Mouse (Mus musculus) adrenal gland, adult 8-10 months (tissue): Measurements from ENCODE around the gene 1110017D15Rik. TPM values are rescaled to one million over a fixed set of nuclear protein-coding genes. Genes with fewer than 3 reads are reported as not detected.
A peak's percentile ranks its signal among the peaks of the same experiment; 100 is the strongest.
"Not testable (repeated sequence)": the region's sequence is repeated elsewhere in the genome, so short reads cannot be mapped to it uniquely, and the experiment has no call there.

Experiments
- DNase-seq: peaks from one replicate; pipeline ENCODE4 v3.0.0; 2022
- total RNA-seq, 4 experiments: library from RNA; stranded (reverse); gene quantifications; 2 replicates each; pipeline ENCODE4 v1.2.4; 2022

1110017D15Rik gene
- total RNA-seq, 4 experiments from 2014 or later: 0.38 to 0.68 TPM; not detected in 2

DNA sequence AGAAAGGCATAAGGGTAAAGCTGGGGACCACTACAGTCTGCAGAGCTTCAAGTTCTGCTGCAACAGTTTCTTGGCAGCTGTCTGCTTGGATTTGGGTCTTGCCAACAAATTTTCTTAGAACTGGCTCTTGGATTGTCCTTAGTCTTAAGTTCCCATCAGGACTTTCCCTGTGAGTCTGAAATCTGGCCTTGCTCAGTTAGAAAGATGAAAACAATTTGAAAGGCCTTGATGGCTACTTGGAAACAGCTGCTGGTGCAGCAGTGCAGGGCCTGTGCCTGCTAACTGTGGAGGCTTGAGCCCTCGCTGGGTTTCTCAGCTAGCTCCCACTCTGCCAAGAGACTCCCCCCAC, 37.7 kb downstream of the 1110017D15Rik start:
- no peak for DNase-seq

DNA sequence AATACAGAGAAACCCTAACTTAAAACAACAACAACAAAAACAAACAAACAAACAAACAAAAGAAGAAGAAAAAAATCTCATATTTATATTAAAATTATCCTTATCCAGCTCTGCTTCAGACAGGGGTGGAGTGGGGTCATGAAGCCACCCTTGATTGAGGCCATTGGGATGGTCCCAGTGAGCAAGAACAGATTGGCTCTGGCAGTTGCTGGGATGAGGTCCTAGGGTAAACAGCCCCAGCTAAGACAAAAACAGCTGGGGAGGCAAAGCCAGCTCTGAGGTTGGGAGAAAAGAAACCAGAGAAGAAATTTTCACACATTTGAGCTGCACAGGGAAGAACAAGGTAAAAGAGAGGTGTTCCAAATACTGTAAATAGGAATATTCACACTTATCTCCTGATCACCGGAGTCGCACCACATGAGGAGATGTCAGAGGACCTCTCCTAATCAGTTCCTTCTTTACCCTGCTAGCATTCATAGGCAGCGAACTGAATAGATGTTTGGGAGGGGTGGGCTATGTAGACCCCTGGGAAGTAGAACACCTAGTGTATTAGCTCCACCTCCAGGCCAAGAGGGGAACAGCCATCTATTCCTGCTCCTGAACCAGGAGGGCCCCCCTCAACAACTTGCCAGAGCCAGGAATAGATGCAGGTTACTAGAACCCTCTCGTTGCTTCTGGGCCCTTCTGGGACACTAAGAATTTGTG, 38.2 kb downstream of the 1110017D15Rik start:
- DNase-seq: no peak

DNA sequence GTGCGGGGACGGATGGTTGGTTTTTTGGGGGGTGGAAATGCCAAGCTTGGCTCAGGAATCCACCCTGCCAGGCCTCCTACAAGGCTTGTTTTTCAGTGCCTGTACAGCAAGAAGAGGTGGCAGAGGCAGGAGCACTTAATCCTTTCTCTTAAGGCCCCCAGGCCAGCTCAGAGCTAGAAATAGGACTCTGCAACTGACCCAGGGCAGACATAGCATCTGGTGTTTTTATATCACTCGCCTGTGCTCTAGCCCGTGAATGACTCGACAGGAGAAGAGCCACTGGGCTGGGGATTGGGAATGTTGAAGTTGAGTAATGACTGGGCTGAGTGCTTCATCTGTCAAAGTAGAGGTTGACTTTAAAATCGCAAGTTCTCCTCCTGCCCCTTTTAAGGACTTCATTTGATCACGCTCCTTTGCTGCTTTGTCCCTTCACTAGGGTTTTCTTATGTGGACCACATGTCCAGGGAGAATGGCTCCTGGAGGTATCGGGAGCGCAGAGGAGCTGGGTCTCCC, 39.4 kb downstream of the 1110017D15Rik start:
- DNase-seq: no peak

DNA sequence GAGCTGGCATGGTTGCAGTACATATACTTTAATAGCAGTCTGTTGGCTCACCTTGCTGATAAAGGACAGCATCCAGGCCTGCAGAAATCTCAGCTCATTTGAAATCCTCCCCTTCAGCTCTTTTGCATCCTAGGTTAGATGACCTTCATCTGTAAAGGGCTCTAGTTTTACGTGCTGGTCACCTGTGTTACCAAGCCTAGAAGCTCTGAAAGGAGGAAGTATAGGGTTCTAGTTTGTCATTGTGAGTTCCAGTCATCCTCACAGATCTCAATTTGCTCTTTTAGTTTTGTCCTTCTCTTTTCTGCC, 45.8 kb downstream of the 1110017D15Rik start:
- no peak for DNase-seq

DNA sequence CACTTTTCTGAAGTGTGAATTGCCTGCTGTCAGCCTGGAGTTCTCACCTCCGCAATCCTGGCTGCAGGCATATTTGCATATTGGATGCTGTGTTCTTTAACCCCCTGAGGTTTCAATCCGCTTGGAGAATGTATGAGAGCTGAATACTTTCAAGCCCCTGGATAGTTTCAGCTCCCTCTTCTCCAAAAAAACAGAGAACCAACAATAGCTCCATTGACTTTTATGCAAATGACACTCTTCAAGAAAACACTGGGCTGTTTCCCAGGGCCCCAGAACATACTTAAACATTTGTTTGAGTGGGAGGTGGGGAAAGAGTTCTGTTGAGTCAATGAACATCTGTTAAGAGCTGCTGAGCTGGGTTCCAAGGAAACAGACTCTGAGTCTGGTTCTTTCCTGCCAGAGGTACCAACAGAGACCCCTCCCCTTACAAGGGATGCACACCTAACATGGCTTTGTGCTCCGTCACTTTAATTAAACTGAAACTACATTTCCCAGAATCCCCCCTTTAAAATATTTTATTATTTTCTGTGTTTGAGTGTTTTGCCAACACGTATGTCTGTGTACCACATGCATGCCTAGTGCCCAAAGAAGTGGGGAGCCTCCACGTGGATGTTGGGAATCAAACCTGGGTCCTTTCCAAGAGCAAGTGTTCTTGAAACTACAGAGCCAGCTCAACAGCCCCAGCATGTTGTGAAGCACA, 46.3 kb downstream of the 1110017D15Rik start:
- no peak for DNase-seq

DNA sequence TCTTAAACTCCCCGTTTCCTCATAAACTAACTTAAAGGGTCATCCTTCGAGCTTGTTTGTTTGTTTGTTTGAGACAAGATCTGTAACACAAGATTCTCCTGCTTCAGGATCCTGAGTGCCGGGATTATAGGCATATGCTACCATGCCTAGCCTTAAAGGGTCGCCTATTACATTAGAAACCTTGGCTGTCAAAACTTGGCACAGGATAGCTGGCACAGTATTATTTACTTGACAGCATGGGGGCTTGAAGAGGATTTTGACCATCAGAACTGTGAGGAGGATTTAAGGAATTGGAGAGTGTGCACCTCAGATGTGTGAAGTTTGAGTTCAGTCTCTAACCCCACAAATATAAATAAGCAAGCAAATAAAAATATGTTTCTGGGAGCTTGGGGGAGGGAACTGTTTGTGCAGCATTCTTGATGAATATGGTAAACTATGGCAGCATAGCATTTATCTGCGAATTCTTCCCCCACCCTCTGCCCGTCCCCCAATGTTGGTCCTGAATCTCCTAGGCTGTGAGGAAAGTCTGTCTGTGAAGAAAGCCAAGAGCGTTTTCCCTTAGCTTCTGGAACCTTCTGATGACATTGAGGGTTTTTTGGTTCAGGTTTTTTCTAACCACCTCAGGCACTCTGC, 47.0 kb downstream of the 1110017D15Rik start:
- no peak for DNase-seq

DNA sequence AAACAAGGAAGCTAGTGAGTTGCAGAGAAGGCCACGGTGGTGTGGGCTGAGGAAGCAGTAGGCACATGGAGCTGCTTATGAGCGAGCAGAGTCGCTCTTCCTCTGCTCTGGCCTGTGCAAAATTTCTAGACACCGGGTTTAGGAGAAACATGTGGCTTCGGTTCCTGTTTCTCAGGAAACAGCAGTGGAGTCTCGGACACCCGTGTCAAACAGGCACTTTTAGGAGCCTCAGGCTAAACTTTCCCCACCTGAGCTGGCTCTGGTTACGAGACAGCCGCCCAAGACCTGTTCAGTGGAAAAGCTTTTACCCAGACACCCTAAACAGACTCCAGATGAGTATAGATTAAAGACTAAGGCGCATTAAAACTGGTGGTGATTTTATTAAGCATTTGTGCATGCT, 47.9 kb downstream of the 1110017D15Rik start:
- no peak for DNase-seq

DNA sequence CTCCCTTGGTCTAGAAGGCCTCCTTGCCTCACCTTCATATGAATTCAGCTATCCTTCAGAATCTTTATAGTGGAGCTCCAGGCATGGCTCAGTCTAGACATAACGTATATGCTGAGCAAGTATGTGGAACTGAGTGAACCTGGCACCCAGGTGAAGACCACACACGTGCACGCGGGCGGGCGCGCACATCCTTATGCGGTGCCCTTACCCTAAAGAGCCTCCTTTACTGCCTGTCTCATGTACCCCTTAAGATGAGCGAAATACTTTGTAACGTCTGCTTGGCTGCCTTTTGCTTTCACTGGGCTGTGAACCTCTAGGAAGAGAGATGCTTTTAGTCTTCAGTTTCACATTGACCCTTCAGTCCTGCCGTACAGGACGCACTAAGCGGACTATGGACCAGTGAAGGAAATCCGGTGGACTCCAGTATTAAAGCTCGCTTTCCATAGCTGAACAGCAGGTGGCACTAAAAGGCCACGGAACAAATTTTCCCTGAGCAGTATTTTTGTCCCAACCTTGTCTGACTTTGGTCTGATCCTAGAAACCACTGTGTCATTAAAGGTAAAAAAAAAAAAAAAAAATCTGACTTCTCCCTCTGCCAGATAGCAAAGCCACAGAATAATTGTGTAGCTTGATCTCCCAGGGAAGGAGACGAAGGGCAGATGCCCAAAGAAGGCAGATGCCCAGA, 48.6 kb downstream of the 1110017D15Rik start:
- DNase-seq: peak; percentile 26

DNA sequence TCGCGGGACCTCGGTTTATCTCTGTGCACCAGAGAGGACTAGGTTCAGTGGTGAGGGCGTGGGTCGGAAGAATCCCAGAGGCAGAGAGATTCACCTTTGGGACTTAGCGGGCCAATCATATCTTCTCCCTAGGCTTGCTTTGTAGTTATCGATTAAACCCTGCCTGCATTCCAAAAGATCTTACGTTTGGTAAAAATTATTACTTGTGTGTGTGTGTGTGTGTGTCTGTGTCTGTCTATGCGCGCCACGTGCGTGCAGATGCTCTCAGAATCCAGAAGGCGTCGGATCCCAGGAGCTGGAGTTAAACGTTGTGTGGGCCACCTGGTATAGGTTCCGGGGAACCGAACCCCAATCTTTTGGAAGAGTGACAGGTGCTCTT, 51.9 kb downstream of the 1110017D15Rik start:
- no peak for DNase-seq

DNA sequence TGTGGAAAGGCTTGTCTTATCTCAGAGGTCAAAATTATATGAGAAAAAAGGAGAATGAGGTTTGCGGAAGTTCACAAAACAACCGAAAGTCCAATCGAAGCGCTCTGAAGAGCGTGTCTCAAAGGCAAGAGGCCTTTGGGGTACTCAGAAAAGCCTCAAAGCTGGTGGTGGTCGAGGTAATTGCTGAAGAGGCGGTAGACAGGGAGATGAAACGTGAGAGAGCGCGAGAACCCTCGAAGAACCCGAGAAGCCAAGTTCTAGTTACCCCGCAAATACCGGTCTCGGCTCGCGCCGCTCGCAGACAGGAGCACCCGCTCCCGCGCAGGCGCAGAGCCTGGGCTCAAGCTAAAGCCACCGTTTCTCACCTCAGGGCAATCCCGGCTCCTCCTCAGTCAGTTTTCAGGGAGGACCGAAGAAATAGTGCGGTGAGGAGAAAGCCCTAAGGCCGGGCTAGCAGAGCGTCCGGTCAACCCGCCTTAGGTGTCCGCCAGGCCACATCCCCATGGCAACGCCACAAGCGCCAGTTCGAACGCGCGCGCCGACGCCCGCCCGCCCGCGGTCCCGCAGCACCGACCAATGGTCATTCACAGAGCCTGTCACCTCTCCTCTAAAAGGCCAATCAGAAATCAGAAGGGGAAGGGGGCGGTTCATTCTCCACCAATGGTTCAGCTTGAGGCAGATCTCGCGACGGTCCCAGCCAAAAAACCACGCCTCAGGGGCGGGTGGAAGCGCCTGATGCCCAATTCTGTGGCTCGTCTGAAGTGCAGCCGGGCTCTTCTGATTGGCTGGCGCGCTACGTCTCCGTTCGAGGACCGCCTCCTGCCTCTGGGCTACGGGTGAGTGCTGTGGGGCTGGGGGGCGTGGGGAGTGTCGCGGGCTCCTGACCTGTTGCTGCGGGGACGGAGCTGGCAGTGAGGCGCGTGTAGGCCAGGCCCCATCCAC, 52.5 kb downstream of the 1110017D15Rik start, which contains the start of the genes Kif24 and Nudt2:
Gene Kif24 (minus strand): TSS at position 543 of the 942 bp plus-strand sequence.
Gene Nudt2 (plus strand): TSS at position 807 of the 942 bp plus-strand sequence.
- peak; percentile 99 for DNase-seq

DNA sequence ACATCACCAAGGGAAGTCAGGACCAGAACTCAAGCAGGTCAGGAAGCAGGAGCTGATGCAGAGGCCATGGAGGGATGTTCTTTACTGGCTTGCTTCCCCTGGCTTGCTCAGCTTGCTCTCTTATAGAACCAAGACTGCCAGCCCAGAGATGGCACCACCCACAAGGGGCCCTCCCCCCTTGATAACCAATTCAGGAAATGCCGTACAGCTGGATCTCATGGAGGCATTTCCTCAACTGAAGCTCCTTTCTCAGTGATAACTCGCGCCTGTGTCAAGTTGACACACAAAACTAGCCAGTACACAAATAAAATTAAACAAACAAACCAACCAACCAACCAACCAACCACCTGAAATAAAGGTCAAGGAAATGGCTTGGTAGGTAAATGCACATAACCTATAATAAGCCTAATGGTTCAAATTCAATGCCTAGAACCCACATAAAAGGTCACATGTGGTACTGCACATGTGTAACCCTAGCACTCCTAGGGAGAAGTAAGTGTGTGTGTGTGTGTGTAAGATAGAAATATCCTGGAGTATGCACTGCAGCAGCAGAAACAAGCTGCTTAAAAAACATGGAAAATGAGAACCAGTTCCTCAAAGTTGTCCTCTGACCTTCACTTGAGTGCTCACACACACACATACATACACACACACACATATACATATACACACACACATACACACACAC, 53.9 kb downstream of the 1110017D15Rik start:
- not testable (repeated sequence) for DNase-seq

DNA sequence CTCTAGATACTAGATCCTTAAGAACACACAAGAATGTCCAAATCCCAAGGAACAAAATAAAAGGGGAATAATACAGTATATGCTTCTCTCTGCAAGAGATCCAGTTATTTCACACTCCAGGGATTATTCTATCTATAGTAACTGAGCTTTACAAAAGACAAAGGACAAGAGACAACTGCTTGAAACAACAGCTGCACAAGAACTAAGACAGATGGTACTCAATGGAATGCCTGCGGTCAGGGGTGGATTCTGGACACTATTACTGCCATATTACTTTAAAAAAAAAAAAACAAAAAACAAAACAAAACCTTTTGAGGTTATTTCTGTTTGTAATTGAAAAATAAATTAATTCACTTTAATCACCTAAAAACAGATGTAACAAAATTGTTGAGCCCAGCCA, 56.4 kb downstream of the 1110017D15Rik start:
- DNase-seq: no peak

Other genes with a start within 250 kb of the 1110017D15Rik start
- 10 to 100 TPM; 35.0 to 49.3 (median 40.2) TPM for gene Ubap2, start 242.2 kb downstream of the 1110017D15Rik start, total RNA-seq
- 10 to 100 TPM; 46.6 to 55.3 (median 48.8) TPM for gene Dcaf12, start 202.4 kb downstream of the 1110017D15Rik start, total RNA-seq
- gene Ubap1, start 168.3 kb downstream of the 1110017D15Rik start, total RNA-seq: 10 to 100 TPM; 47.8 to 55.8 (median 50.8) TPM
- 1 to 10 TPM; 1.5 to 3.2 (median 2.0) TPM for gene Kif24, start 52.4 kb downstream of the 1110017D15Rik start, total RNA-seq
- 10 to 100 TPM; 28.0 to 34.1 (median 32.0) TPM for gene Nudt2, start 52.2 kb downstream of the 1110017D15Rik start, total RNA-seq
- 10 to 100 TPM in 3 of 4 experiments, 1 to 10 TPM in 1; 9.1 to 13.8 (median 10.6) TPM for gene AI464131, start 14.3 kb downstream of the 1110017D15Rik start, total RNA-seq
- gene Fam219a, start 52.2 kb upstream of the 1110017D15Rik start, total RNA-seq: 10 to 100 TPM; 21.1 to 33.4 (median 27.0) TPM
- gene Dnaic1, start 52.4 kb upstream of the 1110017D15Rik start, total RNA-seq: under 1 TPM in 3 of 4 experiments, not detected in 1; 0.49 to 0.94 (median 0.86) TPM
- gene Enho, start 123.0 kb upstream of the 1110017D15Rik start, total RNA-seq: 1 to 10 TPM; 3.8 to 5.6 (median 4.9) TPM
- gene Cntfr, start 179.8 kb upstream of the 1110017D15Rik start, total RNA-seq: 10 to 100 TPM; 41.4 to 50.9 (median 48.4) TPM
- 100 to 1,000 TPM in 2 of 4 experiments, 10 to 100 TPM in 2; 81.8 to 130 (median 112) TPM for gene Il11ra1, start 182.7 kb upstream of the 1110017D15Rik start, total RNA-seq
- 10 to 100 TPM; 35.0 to 44.4 (median 41.8) TPM for gene Rpp25l, start 196.2 kb upstream of the 1110017D15Rik start, total RNA-seq
- gene Dctn3, start 205.8 kb upstream of the 1110017D15Rik start, total RNA-seq: 100 to 1,000 TPM; 113 to 133 (median 119) TPM
- gene Arid3c, start 213.8 kb upstream of the 1110017D15Rik start, total RNA-seq: not detected
- gene Galt, start 237.9 kb upstream of the 1110017D15Rik start, total RNA-seq: 10 to 100 TPM; 40.1 to 62.7 (median 51.0) TPM
- gene Sigmar1, start 238.8 kb upstream of the 1110017D15Rik start, total RNA-seq: 10 to 100 TPM; 74.2 to 81.7 (median 78.8) TPM